Mouse (Mus musculus) lung, adult 18-20 months (tissue): ENCODE measurements around the gene C1d.
"Not testable (repeated sequence)": the region's sequence is repeated elsewhere in the genome, so short reads cannot be mapped to it uniquely, and the experiment has no call there.

Source experiments
- DNase-seq, 2 experiments: peaks; one replicate each; pipeline ENCODE4 v3.0.0; 2022; ENCODE audit warnings: mixed read lengths in 2 of 2

C1d gene

GRCm38 (mm10) chr11:17257443-17257842, at the start of gene C1d:
Gene C1d (plus strand): TSS chr11:17257579.
- peak; percentile 94 to 96 for DNase-seq

- peak; percentile 97 to 98 for DNase-seq
These were observed 45.9 kb upstream of the C1d start, which contains the start of gene Pno1 for GRCm38 (mm10) chr11:17211258-17212140. Gene Pno1 (minus strand): TSS chr11:17211568.

- DNase-seq, result no peak
These were observed 45.3 kb upstream of the C1d start for GRCm38 (mm10) chr11:17212141-17212495.

GRCm38 (mm10) chr11:17212903-17213509, 44.4 kb upstream of the C1d start:
- DNase-seq, result no peak

GRCm38 (mm10) chr11:17215475-17215874, 41.9 kb upstream of the C1d start:
- no peak for DNase-seq

- no peak for DNase-seq
These were observed 36.3 kb upstream of the C1d start for GRCm38 (mm10) chr11:17221126-17221525.

GRCm38 (mm10) chr11:17232792-17233191, 24.6 kb upstream of the C1d start:
- no peak for DNase-seq

GRCm38 (mm10) chr11:17236449-17237037, 20.8 kb upstream of the C1d start:
- DNase-seq, result no peak

- not testable (repeated sequence) for DNase-seq
These were observed 18.8 kb upstream of the C1d start for GRCm38 (mm10) chr11:17238598-17238997.

GRCm38 (mm10) chr11:17248715-17249114, 8.7 kb upstream of the C1d start:
- DNase-seq, result no peak

- DNase-seq, result no peak
These were observed 490 bp upstream of the C1d start for GRCm38 (mm10) chr11:17256813-17257365.

- peak in 1 of 2 experiments; percentile 21 for DNase-seq
These were observed 482 bp downstream of the C1d start for GRCm38 (mm10) chr11:17257861-17258260.

- no peak for DNase-seq
These were observed 9.8 kb downstream of the C1d start for GRCm38 (mm10) chr11:17267176-17267575.

- no peak for DNase-seq
These were observed 11.4 kb downstream of the C1d start for GRCm38 (mm10) chr11:17268801-17269200.

- DNase-seq, result peak in 1 of 2 experiments; percentile 14
These were observed 22.6 kb downstream of the C1d start for GRCm38 (mm10) chr11:17279959-17280358.

- no peak for DNase-seq
These were observed 26.7 kb downstream of the C1d start for GRCm38 (mm10) chr11:17284055-17284454.

GRCm38 (mm10) chr11:17288884-17289283, 31.5 kb downstream of the C1d start:
- no peak for DNase-seq

- DNase-seq, result peak in 1 of 2 experiments; percentile 1
These were observed 48.9 kb downstream of the C1d start for GRCm38 (mm10) chr11:17306007-17306891.

- DNase-seq, result no peak
These were observed 50.1 kb downstream of the C1d start for GRCm38 (mm10) chr11:17307457-17307856.
